Mouse (Mus musculus) midbrain, embryonic 10.5 days (tissue): ENCODE measurements around the gene Ldlrap1. TPM values are rescaled to one million over a fixed set of nuclear protein-coding genes. Genes with fewer than 3 reads are reported as not detected.
"Not testable (repeated sequence)": the region's sequence is repeated elsewhere in the genome, so short reads cannot be mapped to it uniquely, and the experiment has no call there.

ENCODE experiments used
- DNase-seq: peaks from one replicate; pipeline ENCODE4 v3.0.0-alpha.2; 2017; ENCODE audit warnings: low spot score
- H3K27ac ChIP-seq: fragments of 300-500 bp; sonication (generic); replicated peaks from 2 replicates; pipeline ENCODE4 v1.5.1; 2016; ENCODE audit warnings: mild to moderate bottlenecking
- H3K27me3 ChIP-seq: fragments of 300-500 bp; sonication (generic); 2 replicates; pipeline ENCODE4 v1.6.1; 2016; ENCODE audit warnings: low read depth, mild to moderate bottlenecking; ENCODE audit not compliant: poor library complexity, severe bottlenecking
- H3K36me3 ChIP-seq: fragments of 300-500 bp; sonication (generic); 2 replicates; pipeline ENCODE4 v1.6.1; 2016; ENCODE audit warnings: mild to moderate bottlenecking, moderate library complexity
- H3K4me1 ChIP-seq: fragments of 300-500 bp; sonication (generic); 2 replicates; pipeline ENCODE4 v1.6.1; 2016
- H3K4me3 ChIP-seq: fragments of 300-500 bp; sonication (generic); 2 replicates; pipeline ENCODE4 v1.5.1; 2016; ENCODE audit warnings: mild to moderate bottlenecking, moderate library complexity
- H3K9me3 ChIP-seq: fragments of 300-500 bp; sonication (generic); replicated peaks from 2 replicates; pipeline ENCODE4 v1.6.1; 2016; ENCODE audit warnings: mild to moderate bottlenecking
- WGBS: fragments of 180-500 bp; shearing (Covaris S2); methylation state at CpG from one replicate; pipeline ENCODE4 v1.1.7; 2016; 5-methylcytosine and 5-hydroxymethylcytosine counted together
- polyA plus RNA-seq: library from polyadenylated mRNA; unstranded; fragments of >200 nt; fragmentation: Nextera tagmentation; extraction: Ambion mirVana; gene quantifications from 2 replicates; pipeline ENCODE4 v1.2.1, GENCODE M21; 2016

Gene Ldlrap1
- polyA plus RNA-seq, 1 experiment from 2014 or later, result 8.6 TPM

- H3K9me3 ChIP-seq, result no peaks in the 10 kb centered on the region
- H3K27me3 ChIP-seq, result no peaks in the 10 kb centered on the region
- peaks cover 5% of the 10 kb centered on the region for H3K36me3 ChIP-seq
- H3K4me1 ChIP-seq, result peaks cover 32% of the 10 kb centered on the region
- no peak overlapping the region for H3K27ac ChIP-seq
- no peak overlapping the region for H3K4me3 ChIP-seq
- WGBS, result 85% methylated on average over 5 of the region's 5 CpGs
- no peak for DNase-seq
Observed at GRCm38 (mm10) chr4:134795819-134796485, 28.1 kb upstream of the Ldlrap1 start.

GRCm38 (mm10) chr4:134794959-134795358 lies 27.1 kb upstream of the Ldlrap1 start:
- not testable (repeated sequence) for H3K4me3 ChIP-seq, H3K36me3 ChIP-seq, DNase-seq, H3K9me3 ChIP-seq, H3K27ac ChIP-seq, H3K27me3 ChIP-seq
- H3K4me1 ChIP-seq, result peaks cover 25% of the 10 kb centered on the region

- no peaks in the 10 kb centered on the region for H3K36me3 ChIP-seq
- no peaks in the 10 kb centered on the region for H3K9me3 ChIP-seq
- H3K4me3 ChIP-seq, result no peak overlapping the region
- 55% methylated on average over 10 of the region's 10 CpGs for WGBS
- no peak overlapping the region for H3K27ac ChIP-seq
- peak; percentile 47 for DNase-seq
- H3K27me3 ChIP-seq, result no peaks in the 10 kb centered on the region
- peaks cover 18% of the 10 kb centered on the region for H3K4me1 ChIP-seq
Observed at GRCm38 (mm10) chr4:134793213-134793956, 25.6 kb upstream of the Ldlrap1 start.

GRCm38 (mm10) chr4:134791731-134792130 lies 23.9 kb upstream of the Ldlrap1 start:
- Histone ChIP-seq H3K9me3 (no peaks in the 10 kb centered on the region), H3K27me3 (no peaks in the 10 kb centered on the region), H3K27ac (no peak overlapping the region), H3K4me3 (no peak overlapping the region), H3K4me1 (peaks cover 22% of the 10 kb centered on the region), H3K36me3 (no peaks in the 10 kb centered on the region)
- WGBS, result 59% methylated on average over 6 of the region's 6 CpGs
- no peak for DNase-seq

GRCm38 (mm10) chr4:134786946-134787345 lies 19.1 kb upstream of the Ldlrap1 start:
- no peak for DNase-seq
- Histone ChIP-seq H3K4me1 (peaks cover 12% of the 10 kb centered on the region), H3K9me3 (no peaks in the 10 kb centered on the region), H3K27me3 (no peaks in the 10 kb centered on the region), H3K4me3 (no peak overlapping the region), H3K27ac (no peak overlapping the region), H3K36me3 (no peaks in the 10 kb centered on the region)
- WGBS, result 38% methylated on average over 10 of the region's 10 CpGs

- DNase-seq, result peak; percentile 46
- Histone ChIP-seq H3K27me3 (no peaks in the 10 kb centered on the region), H3K27ac (no peak overlapping the region), H3K9me3 (no peaks in the 10 kb centered on the region), H3K4me1 (peaks cover 15% of the 10 kb centered on the region), H3K36me3 (no peaks in the 10 kb centered on the region), H3K4me3 (no peak overlapping the region)
- 50% methylated on average over 5 of the region's 5 CpGs for WGBS
Observed at GRCm38 (mm10) chr4:134784701-134785100, 16.9 kb upstream of the Ldlrap1 start.

- WGBS, result 41% methylated on average over 14 of the region's 14 CpGs
- H3K9me3 ChIP-seq, result no peaks in the 10 kb centered on the region
- peaks cover 16% of the 10 kb centered on the region for H3K4me1 ChIP-seq
- H3K4me3 ChIP-seq, result no peak overlapping the region
- no peaks in the 10 kb centered on the region for H3K36me3 ChIP-seq
- peak overlapping the region; percentile 50 for H3K27ac ChIP-seq
- H3K27me3 ChIP-seq, result no peaks in the 10 kb centered on the region
- DNase-seq, result peak; percentile 59
Observed at GRCm38 (mm10) chr4:134779136-134779934, 11.5 kb upstream of the Ldlrap1 start.

- DNase-seq, result no peak
- Histone ChIP-seq H3K4me1 (peaks cover 24% of the 10 kb centered on the region), H3K27ac (no peak overlapping the region), H3K36me3 (no peaks in the 10 kb centered on the region), H3K27me3 (no peaks in the 10 kb centered on the region), H3K4me3 (no peak overlapping the region), H3K9me3 (no peaks in the 10 kb centered on the region)
- 83% methylated on average over 7 of the region's 7 CpGs for WGBS
Observed at GRCm38 (mm10) chr4:134776246-134776645, 8.4 kb upstream of the Ldlrap1 start.

- Histone ChIP-seq H3K4me1 (peaks cover 24% of the 10 kb centered on the region), H3K36me3 (no peaks in the 10 kb centered on the region), H3K9me3 (no peaks in the 10 kb centered on the region), H3K27ac (no peak overlapping the region), H3K4me3 (no peak overlapping the region), H3K27me3 (peaks cover 2% of the 10 kb centered on the region)
- 75% methylated on average over 14 of the region's 14 CpGs for WGBS
- no peak for DNase-seq
Observed at GRCm38 (mm10) chr4:134775234-134775944, 7.6 kb upstream of the Ldlrap1 start.

GRCm38 (mm10) chr4:134774126-134774525 lies 6.3 kb upstream of the Ldlrap1 start:
- DNase-seq, result no peak
- 89% methylated on average over 6 of the region's 6 CpGs for WGBS
- no peaks in the 10 kb centered on the region for H3K36me3 ChIP-seq
- no peak overlapping the region for H3K27ac ChIP-seq
- H3K4me1 ChIP-seq, result peaks cover 14% of the 10 kb centered on the region
- H3K4me3 ChIP-seq, result no peak overlapping the region
- H3K9me3 ChIP-seq, result no peaks in the 10 kb centered on the region
- peaks cover 15% of the 10 kb centered on the region for H3K27me3 ChIP-seq

- WGBS, result 52% methylated on average over 4 of the region's 4 CpGs
- no peaks in the 10 kb centered on the region for H3K9me3 ChIP-seq
- no peak overlapping the region for H3K27ac ChIP-seq
- H3K4me3 ChIP-seq, result no peak overlapping the region
- no peaks in the 10 kb centered on the region for H3K36me3 ChIP-seq
- no peak for DNase-seq
- peaks cover 26% of the 10 kb centered on the region for H3K27me3 ChIP-seq
- peaks cover 19% of the 10 kb centered on the region for H3K4me1 ChIP-seq
Observed at GRCm38 (mm10) chr4:134772805-134773674, 5.2 kb upstream of the Ldlrap1 start.

GRCm38 (mm10) chr4:134769891-134770290 lies 2.1 kb upstream of the Ldlrap1 start:
- Histone ChIP-seq H3K9me3 (no peaks in the 10 kb centered on the region), H3K4me1 (peaks cover 40% of the 10 kb centered on the region), H3K27ac (no peak overlapping the region), H3K4me3 (no peak overlapping the region), H3K36me3 (no peaks in the 10 kb centered on the region), H3K27me3 (peaks cover 55% of the 10 kb centered on the region)
- WGBS, result 84% methylated on average over 7 of the region's 7 CpGs
- DNase-seq, result no peak
